ENCODE assay signal across 1 mouse cellular context in genomic region chr10:80186649-80187048, GRCm38 (mm10).
TF ChIP-seq lines count a peak whose summit lies in the region.

No protein-coding gene starts in this region.

TF ChIP-seq in ES-E14, 5 proteins besides CTCF, POLR2A, EP300 and RAD21:
- no peak for TF ChIP-seq HCFC1 (IDR thresholded peaks at IDR 0.05; ENCODE audit: borderline replicate concordance, insufficient read depth, low read length)
- no peak for TF ChIP-seq ZC3H11A (IDR thresholded peaks at IDR 0.05; ENCODE audit: borderline replicate concordance, low read depth, low read length)
- TF ChIP-seq ZNF384 (IDR thresholded peaks at IDR 0.05; ENCODE audit: low read depth, low read length), result no peak
- TF ChIP-seq CHD2 (IDR thresholded peaks at IDR 0.05; ENCODE audit: low read depth, low read length), result no peak
- TF ChIP-seq MAFK (IDR thresholded peaks at IDR 0.05; ENCODE audit: insufficient read depth, low read depth, low read length), result no peak
